Mouse (Mus musculus): Measurements from ENCODE around the gene Tmem94. TPM values are rescaled to one million over a fixed set of nuclear protein-coding genes. Genes with fewer than 3 reads are reported as not detected.

Gene Tmem94
- total RNA-seq, 2 experiments from 2014 or later = 50.9 to 56.1 TPM

DNA sequence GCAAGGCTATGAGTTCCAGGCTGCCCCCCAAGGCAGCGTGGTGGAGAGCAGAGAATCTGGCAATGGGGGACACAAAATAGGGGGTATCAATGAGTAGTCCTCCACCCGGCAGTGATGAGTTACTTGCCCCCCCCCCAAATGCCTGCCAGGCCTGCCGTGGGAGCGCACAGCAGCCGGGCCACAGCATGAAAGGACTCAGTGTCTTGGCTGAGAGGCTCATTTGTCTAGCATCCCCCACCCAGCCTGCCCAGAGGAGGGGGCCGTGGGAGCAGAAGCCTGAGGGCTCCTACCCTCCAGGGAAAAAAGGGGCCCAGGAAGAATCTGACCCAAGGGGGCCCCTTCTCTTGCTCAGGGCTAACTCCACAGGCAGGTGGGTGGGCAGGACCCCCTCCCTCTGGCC is 42.1 kb downstream of the Tmem94 start:
- peak in 1 of 2 experiments; percentile 26 for DNase-seq (ENCODE audit: low spot score in 2 of 2)

DNA sequence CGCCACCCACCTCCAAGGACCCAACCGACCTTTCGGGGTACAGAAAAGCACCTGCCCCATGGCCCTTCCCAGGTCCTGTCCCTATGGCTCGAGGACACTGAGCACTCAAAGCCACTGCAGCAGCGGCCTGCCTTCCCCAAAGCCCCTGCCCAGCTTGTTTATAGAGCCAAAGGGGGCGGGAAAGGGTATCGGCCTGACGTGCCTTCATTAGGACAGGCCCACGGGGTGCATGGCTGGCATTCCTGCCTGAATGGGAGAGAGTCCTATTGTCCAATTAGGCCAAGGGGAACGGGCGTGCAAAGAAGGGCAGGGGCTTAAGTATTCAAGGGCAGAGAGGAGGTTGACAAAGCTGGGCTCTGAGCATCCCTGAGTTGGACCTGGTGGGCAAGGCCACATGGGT is 42.7 kb downstream of the Tmem94 start:
- no peak for DNase-seq (ENCODE audit: low spot score in 2 of 2)

DNA sequence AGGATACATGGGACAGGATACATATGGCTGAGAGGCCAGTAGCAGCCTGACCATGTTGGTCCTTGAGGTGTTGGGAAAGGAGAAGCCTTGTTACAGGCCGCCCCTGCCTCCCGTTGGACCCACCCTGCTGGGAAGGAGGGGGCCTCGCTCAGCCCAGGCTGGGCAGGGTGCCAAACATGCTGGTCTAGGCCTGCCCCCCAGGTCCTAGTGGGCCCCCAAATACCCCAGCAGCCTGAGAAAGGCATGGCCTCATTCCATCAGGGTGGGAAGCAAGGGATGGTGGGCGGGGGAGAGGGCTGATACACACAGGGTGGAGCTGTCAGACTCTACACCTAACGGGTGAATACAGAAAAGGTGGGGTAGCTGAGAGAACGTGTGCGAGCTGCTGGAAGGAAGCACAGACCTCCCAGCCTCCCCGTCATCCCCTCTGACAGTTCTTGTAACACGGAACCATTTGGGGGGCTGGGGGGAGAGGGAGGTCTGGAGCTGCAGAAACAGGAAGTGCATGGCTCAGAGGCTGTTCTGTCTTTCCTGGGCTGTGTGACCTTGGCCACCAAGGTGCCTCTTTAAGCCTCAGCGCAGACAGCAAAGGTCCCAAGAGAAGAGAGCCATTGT is 43.6 kb downstream of the Tmem94 start:
- no peak for DNase-seq (ENCODE audit: low spot score in 2 of 2)

DNA sequence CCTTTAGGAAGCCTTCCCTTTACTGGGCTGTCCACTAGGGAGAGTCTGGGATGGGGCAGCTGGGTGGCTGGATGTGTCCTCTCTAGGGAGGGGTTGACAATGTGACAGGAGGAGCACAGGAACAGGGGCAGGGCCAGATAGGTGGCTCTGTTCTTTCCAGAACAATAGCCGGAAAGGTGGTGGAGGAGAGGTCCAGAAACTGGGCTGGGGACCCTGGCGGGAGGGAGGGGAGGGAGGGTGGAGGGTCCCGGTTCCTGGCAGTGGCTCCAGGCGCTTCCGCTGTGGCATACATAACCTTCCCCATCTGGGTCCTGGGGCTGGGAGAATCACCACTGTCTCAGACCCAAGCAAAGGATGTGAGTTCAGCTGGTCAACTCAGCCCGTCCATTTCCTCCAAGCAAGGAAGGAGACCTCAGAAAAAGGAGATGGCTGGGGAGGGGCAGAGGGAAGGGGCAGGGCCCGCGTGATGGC is 44.1 kb downstream of the Tmem94 start:
- DNase-seq (ENCODE audit: low spot score in 2 of 2) = no peak

DNA sequence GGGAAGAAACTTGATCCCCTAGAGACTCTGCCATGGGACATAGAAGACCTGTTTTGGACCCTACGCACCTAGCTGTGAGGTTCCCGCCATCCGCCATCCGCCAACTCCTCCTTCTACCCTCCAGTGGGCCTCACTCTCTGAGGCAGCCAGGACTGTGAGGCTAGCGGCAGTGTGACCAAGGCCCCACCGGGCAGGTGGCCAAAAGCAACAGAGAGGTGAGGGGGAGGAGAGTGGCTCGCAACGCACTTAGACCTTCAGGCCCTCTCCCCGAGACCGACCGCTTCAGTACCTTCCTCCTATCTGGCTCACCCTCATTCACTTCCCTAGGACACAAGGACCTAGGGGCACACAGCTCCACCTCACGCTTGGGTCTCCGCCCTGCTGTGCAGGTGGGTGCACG is 45.1 kb downstream of the Tmem94 start:
- DNase-seq (ENCODE audit: low spot score in 2 of 2) = no peak

DNA sequence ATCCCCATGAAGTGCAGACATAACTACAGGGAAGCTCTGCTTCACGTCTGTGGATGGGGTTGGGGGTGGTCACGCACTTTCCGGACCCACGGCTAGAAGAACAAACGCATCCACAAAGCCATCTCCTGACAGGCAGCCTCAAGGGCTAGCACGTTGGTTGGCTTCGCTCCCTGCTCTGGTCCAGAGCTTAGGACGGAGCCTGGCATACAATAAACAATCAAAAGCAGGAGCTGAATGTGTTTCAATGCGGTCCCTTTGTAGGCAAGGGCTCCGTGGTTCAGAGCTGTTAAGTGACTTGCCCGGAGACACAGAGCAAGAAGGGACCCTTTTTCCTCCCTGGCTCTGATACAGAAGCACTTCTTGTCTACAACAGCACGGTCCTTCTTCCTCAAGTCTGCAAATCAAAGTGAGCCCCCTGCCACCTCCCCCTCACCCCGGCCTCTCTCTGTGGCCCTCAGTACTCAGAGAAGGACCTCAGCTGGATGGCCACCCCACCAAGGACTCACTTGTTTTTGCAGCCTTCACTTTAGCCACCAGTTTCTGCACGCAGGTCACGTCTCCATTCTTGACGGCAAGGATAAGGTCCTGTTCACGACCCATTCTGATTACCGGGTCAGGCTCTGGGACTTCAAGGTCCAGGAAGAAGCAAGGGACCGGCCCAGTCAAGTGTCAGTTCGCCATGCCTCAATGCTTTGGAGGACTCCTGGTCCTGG is 46.3 kb downstream of the Tmem94 start:
- DNase-seq (ENCODE audit: low spot score in 2 of 2) = no peak

DNA sequence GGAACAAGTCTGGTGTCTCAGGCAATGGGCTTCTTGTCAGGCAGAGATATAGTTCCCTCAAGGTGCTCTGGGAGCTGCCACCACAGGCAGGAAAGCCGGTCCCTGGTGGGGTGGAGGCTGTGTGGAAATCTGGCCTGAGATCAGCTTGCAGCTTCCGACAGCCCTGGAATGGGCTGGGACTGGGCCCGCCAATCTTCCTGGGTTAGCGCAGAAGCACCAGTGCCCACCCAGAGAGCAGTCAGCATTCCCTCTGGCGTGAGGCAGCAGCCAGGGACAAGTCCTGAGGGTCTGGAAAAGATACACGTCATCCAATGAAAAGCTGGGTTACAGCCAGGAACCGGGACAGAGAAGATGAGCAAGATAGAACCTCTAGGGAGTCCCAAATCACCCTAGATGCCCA is 46.9 kb downstream of the Tmem94 start:
- no peak for DNase-seq (ENCODE audit: low spot score in 2 of 2)

DNA sequence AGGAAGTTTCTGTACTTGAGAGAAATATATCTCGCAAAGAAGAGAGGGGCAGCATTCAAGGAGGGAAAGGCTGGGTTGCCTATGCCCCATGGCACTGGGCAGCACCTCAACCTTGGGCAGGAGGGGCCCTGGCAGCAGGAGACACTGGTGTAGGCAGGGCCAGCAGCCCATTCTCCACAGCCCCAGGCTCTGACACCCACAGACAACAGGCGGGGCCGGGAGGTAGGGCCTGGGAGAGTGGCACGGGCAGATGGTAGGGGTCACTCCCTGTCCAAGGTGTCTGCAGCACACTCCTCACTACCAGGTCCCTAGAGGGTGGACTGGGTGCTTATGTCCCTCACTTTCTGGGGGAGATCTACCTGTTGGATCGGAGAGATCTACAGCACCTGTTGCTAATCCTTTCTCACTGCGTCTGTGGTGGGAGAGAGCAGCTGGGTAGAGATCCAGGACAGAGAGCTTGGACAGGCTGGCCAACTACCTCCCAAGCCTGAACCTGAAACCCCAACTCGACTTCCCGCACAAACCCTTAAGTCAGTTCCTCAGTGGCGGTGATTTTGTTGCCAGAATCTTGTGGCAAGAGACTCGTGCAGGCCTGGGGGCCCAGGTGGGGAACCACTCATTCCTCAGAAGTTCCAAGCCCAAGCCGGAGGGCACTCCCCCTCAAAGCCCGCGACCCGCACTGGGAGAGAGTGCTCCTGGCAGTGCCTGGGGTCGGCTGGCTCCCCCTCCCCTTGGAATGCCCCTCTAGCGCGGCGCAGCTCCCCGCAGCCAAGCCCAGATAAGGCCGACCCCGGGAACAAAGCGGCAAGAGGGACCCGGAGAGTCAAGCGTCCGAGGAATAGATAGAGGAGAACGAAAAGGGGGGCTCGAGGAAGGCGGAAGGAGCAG is 47.5 kb downstream of the Tmem94 start:
- no peak for DNase-seq (ENCODE audit: low spot score in 2 of 2)

DNA sequence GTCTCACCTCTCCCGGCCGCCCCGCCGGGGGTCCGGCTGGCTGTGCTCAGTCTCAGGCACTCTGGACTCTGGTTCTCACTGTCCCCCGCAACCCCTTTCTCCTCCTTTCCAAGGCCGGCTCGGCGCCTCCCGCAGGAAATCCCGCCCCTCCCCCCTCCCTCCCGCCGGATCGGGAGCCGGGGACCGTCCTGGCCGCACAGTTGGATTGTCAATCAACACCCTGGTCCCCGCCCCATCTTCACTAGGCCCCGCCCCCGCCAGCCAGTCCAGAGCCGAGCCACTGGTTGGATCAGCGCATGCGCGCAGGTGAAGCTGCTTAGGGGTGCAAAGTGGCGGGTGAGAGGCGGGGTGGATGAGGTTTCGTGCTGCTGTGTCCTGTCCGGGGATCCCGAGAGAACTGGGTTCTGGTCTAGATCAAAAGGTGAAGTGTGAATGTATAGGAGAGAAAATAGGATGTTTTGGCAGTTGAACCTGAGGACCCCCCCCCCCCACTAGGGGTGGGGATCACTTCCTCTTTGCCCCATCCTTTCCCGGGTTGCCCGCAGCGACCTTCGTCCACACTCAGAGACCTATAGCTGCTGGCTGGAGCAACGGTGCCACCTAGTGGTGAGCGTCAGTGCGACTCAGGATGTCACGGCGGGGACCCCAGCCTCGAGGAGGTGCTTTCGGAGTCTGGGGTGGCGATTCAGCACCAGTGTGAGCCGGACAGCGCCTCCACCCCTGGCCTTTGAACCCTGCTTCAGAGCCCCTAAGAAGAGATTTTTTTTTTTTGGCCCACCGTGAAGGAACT is 48.5 kb downstream of the Tmem94 start, which contains the start of gene Caskin2:
Caskin2 (minus strand) TSS at position 133 of the 790 bp plus-strand sequence.
- peak; percentile 70 to 93 for DNase-seq (ENCODE audit: low spot score in 2 of 2)

DNA sequence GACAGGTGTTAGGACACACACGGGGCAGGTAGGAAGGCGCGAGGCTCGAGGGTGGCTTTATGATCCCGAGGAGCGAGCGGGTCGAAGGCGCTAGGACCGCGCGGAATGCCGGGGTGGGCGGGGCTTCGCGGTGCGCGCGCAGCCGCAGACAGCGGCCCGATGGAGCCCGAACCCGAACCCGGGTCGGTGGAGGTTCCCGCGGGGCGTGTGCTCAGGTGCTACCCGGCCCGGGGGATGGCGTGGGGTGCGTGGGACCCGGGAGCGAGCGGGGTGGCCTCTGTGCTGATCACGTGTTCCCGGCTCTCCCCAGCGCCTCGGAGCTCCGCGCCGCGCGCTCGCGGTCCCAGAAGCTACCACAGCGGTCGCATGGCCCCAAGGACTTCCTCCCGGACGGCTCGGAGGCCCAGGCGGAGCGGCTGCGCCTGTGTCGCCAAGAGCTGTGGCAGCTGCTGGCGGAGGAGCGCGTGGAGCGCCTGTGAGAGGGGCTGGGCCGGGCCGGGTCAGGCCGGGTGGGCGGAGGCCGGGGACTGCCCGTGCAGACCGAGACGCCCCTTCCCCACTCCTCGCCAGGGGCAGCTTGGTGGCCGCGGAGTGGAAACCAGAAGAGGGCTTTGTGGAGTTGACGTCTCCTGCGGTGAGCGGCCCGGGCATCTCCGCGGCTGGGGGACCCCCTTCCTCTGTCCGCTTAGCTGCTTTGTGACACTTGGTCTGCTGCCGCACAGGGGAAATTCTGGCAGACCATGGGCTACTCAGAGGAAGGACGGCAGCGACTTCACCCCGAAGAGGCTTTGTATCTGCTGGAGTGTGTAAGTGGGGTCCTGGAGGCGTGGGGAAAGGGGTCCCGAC is 49.6 kb downstream of the Tmem94 start, which contains the start of gene Tsen54:
Tsen54 (plus strand) TSS at position 120 of the 846 bp plus-strand sequence.
- peak; percentile 78 to 87 for DNase-seq (ENCODE audit: low spot score in 2 of 2)

DNA sequence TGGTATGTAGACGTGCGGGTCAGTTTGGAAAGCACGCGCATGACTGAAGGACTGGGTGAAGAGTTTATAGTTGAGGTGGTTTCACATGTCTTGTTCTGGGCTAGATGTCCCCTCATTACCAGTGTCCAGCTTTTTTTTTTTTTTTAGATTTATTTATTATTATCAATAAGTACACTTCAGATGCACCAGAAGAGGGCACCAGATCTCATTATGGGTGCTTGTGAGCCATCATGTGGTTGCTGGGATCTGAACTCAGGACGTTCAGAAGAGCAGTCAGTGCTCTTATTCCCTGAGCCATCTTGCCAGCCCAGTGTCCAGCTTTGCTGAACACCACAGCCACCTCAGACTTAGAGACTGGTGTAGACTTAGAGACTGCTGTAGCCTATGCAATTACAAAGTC is 52.1 kb downstream of the Tmem94 start:
- DNase-seq (ENCODE audit: low spot score in 2 of 2) = no peak

DNA sequence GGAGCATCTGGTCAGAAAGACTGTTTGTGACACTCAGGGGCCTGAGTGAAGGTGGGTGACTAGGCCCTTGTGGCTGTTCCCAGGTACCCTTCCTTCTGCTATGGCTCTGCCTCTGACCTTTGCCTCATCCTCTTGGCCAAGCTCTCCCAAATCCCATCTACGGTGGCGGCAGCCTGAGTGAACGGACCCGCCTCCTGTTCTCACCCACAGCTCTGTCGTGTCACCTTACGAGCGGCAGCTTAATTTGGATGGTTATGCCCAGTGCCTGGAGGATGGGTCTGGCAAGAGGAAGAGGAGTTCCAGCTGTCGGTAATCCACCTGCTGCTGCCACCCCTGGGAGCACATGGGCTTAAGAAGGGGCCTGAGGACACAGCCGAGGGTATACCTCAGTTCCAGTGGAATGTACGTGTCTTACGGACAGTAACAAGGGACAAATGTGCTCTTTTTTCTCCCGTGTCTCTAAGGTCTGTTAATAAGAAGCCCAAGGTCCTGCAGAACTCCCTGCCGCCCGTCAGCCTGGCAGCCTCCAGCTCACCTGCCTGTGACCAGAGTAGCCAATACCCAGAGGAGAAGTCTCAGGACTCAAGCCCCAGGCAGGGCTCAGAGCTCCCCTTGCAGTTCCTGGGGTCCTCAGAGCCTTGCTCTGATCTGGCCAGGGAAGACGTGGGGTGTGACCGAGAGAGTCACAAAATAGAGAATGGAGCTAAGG is 54.8 kb downstream of the Tmem94 start:
- DNase-seq (ENCODE audit: low spot score in 2 of 2) = no peak

DNA sequence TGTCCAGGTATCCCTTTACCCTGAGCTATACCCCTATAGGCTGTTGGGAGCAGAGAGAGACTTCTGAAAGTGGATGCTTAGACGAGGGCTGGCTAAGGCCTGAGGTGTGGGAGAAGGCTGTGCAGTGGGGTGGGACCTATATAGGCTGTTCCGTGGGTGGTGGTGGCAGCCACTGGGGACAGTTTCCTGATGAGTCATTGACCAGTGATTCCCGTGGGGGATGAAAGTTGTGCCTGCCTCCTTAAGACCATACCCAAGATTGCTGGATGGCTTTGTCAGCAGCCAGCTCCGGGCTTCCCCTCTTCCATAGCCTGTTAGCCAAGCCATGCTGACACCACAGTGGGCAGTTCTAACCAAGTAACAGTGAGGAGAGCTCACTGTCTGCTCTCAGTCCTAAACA is 55.8 kb downstream of the Tmem94 start:
- no peak for DNase-seq (ENCODE audit: low spot score in 2 of 2)

DNA sequence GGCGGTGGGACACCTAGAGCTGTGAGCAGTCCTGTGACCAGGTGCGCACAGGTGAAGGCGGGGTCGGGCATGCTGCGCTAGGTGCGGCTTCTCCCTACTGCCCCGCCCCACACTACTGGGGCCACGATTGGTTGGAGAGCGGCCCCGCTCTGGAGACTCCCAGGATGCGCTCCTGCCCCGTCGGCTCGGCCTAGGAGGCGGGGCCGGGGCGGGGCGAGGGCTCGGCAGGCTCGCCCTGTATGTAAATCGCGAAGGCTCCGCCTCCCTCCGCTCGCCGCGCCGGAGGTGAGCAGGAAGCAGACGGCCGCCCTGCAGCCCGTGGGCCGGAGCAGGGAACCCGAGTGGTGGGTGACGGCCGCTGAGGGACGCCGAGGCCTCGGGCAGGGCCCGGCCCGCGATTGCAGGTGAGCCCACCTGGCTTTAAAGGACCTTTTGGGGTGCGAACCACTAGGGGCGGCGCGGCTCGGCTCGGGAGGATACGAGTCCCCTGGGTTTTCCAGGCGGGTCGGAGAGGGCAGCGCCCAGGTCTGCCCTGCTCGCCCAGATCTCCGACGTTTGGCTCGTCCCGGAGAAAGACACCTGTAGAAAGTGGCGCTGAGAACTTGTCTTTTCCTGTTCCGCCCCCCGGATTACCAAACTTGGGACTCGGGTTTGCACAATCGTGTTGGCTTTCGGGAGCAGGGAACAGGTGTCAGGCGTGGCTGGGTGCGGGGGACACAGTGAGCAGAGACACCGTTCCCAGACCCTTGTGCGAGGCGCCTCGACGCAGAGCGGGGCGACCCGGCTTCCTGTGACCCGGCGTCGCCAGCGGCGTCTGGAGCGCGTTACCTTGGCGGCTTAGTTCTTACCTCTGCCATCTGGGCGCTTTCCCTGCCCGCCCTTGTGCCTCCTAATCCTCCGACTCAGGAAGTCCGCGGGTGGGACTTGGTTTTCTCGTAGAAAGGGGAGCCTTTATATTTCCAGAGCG is 58.8 kb downstream of the Tmem94 start, which contains the start of gene Llgl2:
Llgl2 (plus strand) TSS at position 276 of the 967 bp plus-strand sequence.
- peak in 1 of 2 experiments; percentile 63 for DNase-seq (ENCODE audit: low spot score in 2 of 2)

DNA sequence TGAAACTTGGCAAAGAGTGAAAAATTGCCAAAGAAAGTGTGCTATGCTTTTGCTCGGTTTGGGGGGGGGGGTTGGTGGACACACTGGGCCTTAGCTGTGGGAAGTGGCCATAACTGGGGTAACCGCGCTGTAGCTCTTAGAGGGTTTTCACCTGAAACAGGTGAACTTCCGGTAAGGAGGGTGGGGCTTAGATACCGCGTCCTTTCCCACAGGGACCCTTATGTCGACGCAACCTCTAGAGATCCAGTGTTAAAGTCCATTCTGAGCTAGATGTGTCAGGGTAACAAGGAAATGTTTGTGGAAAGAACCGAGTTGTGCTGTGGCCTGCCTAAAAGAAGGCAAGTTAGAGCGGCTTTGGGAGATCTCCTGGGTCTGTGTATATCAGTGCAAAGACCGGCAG is 59.6 kb downstream of the Tmem94 start:
- DNase-seq (ENCODE audit: low spot score in 2 of 2) = no peak

DNA sequence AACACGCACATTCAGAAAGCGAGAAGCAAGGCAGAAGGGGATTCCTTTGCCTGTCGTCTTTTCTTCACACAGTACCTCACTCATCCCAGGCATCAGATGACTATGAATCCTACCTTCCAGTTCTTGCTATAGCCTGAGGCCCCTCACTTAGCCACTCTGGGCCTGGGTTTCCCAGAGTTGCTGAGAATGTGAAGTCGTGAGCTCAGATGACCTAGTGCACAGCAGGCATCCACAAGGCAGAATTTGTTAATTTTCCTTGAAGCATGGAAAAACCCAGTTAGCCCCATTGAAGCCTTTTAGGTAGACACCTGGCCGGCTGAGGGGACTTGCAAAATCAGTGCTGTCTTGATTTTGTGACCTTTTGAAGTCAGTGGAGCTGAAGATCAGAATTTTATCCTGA is 61.3 kb downstream of the Tmem94 start:
- DNase-seq (ENCODE audit: low spot score in 2 of 2) = no peak

DNA sequence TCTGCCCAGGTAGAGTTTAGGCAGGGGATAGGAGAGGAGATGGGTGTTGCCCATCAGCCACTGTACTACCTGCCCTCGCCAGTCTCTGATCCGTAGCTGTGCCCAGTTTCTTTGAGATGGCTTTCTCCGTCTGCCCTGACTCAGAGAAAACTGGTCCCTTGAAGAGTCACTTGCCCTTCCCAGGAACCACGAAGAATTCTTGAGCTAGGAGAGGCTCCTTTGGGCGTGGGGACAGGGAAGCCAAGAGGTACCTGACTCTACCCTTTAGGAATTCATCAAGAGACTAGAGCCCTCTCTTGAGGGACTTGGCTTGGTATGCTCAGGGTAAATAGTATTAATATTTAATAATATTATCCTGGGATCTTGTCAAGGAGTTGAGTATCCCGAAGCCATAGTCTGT is 62.4 kb downstream of the Tmem94 start:
- DNase-seq (ENCODE audit: low spot score in 2 of 2) = no peak

DNA sequence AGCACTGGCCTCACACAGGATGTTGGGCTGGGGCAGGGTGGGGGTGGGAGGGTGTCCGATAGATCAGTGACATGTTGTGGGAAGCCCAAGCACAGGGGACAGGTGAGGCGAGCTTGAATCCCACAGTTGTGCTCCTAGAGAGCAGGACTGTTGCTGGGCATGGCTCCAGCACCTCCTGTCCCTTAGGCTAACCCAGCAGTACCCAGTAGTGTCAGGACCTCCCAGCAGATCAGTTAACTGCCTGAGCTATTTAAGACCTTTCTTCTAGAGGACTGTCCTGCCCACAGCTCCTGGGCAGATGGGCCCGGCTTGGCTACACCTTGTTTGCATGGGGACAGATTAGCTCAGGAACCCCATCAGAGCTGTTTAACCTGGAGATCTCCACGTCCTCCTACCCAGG is 63.8 kb downstream of the Tmem94 start:
- no peak for DNase-seq (ENCODE audit: low spot score in 2 of 2)
